Mouse (Mus musculus) midbrain, embryonic 14.5 days (tissue): ENCODE data around the gene Sult6b2. TPM values are rescaled to one million over a fixed set of nuclear protein-coding genes. Genes with fewer than 3 reads are reported as not detected.

Experiments used
- ATAC-seq: fragments of 200-750 bp; cut with Nextera tagmentation; 2 replicates; pipeline ENCODE4 v1.8.0; 2017; ENCODE audit warnings: moderate number of reproducible peaks, moderate library complexity; ENCODE audit not compliant: low FRiP score, low TSS enrichment
- DNase-seq: peaks from one replicate; pipeline ENCODE4 v3.0.0-alpha.2; 2015
- H3K27ac ChIP-seq: fragments of 300-500 bp; sonication (generic); replicated peaks from 2 replicates; pipeline ENCODE4 v1.5.1; 2014; ENCODE audit warnings: mild to moderate bottlenecking, low read depth, low read length, moderate library complexity
- H3K27me3 ChIP-seq: fragments of 300-500 bp; sonication (generic); 2 replicates; pipeline ENCODE4 v1.6.1; 2014; ENCODE audit warnings: low read length, control low read depth, mixed read lengths; ENCODE audit not compliant: control insufficient read depth, insufficient read depth
- H3K36me3 ChIP-seq: fragments of 300-500 bp; sonication (generic); 2 replicates; pipeline ENCODE4 v1.6.1; 2014; ENCODE audit warnings: low read length, control low read depth; ENCODE audit not compliant: control insufficient read depth, insufficient read depth
- H3K4me1 ChIP-seq: fragments of 300-500 bp; sonication (generic); 2 replicates; pipeline ENCODE4 v1.6.1; 2014; ENCODE audit warnings: mild to moderate bottlenecking, antibody characterized with exemption, low read length, control low read depth; ENCODE audit not compliant: control insufficient read depth, insufficient read depth
- H3K4me2 ChIP-seq: fragments of 300-500 bp; sonication (generic); 2 replicates; pipeline ENCODE4 v1.6.1; 2014; ENCODE audit warnings: mild to moderate bottlenecking, low read length, moderate library complexity
- H3K4me3 ChIP-seq: fragments of 300-500 bp; sonication (generic); replicated peaks from 2 replicates; pipeline ENCODE4 v1.5.1; 2014; ENCODE audit warnings: low read depth, low read length
- H3K9ac ChIP-seq: fragments of 300-500 bp; sonication (generic); replicated peaks from 2 replicates; pipeline ENCODE4 v1.6.1; 2014; ENCODE audit warnings: mild to moderate bottlenecking, low read length, moderate library complexity
- H3K9me3 ChIP-seq: fragments of 300-500 bp; sonication (generic); 2 replicates; pipeline ENCODE4 v1.6.1; 2016; ENCODE audit warnings: low read length, control low read depth, mixed read lengths; ENCODE audit not compliant: control insufficient read depth
- WGBS: fragments of 180-500 bp; shearing (Covaris S2); extraction: QIAGEN DNeasy Blood & Tissue Kit; methylation state at CpG from one replicate; pipeline ENCODE4 v1.1.7; 2014; 5-methylcytosine and 5-hydroxymethylcytosine counted together
- polyA plus RNA-seq: library from polyadenylated mRNA; unstranded; fragments of >200 nt; fragmentation: Nextera tagmentation; extraction: Ambion mirVana; gene quantifications from 2 replicates; pipeline ENCODE4 v1.2.1, GENCODE M21; 2014

Gene Sult6b2
- polyA plus RNA-seq, 1 experiment from 2014 or later, result not detected

DNA sequence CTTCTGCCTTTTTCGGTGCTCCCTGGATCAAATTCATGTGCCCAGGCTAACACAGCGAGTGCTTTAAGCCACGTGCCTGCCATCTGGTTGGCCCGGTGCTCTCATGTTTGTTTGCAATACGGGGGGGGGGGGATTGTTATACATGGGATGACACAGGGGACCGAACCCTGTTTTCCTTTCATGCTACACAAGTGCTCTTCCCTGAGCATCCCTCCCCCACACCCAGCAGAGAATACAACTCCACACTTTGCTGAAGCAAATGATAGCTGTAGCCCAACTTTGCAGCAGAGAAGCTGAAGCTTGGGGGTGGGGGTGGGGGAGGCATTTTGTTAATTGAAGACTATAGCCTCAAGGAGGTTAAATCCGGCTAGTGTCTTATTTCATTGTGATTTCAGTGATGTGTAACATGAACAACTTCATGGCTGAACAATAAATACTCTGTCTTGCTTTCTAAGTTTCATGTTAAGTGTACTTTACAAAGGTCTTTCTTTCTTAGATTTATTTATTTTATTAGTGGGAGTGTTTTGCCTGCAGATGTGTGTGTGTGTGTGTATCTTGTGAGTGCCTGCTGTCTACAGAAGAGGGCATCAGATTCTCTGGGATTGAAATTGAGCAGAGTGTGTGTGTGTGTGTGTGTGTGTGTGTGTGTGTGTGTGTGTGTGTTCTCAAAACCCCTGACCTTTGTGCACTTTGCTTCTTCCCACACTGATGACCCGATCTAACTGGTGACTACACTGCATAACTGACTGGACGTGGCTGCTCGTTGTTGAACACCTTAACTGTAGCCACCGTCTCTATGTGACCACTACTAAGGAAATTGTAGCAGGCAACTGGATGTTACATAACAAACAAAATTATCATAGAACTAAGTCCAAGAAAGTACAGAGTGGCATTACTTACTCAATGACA, 1.4 kb downstream of the Sult6b2 start:
- 60% methylated on average over 11 of the region's 11 CpGs for WGBS
- ATAC-seq, result no peak
- H3K36me3 ChIP-seq, result no peaks in the 10 kb centered on the region
- H3K4me2 ChIP-seq, result no peak overlapping the region
- H3K4me3 ChIP-seq, result no peak overlapping the region
- no peaks in the 10 kb centered on the region for H3K9me3 ChIP-seq
- no peaks in the 10 kb centered on the region for H3K4me1 ChIP-seq
- H3K27ac ChIP-seq, result no peak overlapping the region
- no peak overlapping the region for H3K9ac ChIP-seq
- no peak for DNase-seq
- no peaks in the 10 kb centered on the region for H3K27me3 ChIP-seq

GRCm38 (mm10) chr6:142801687-142802086, 2.6 kb downstream of the Sult6b2 start:
- Histone ChIP-seq H3K4me3 (no peak overlapping the region), H3K4me2 (no peak overlapping the region), H3K9ac (no peak overlapping the region), H3K36me3 (no peaks in the 10 kb centered on the region), H3K4me1 (no peaks in the 10 kb centered on the region), H3K27ac (no peak overlapping the region), H3K27me3 (no peaks in the 10 kb centered on the region), H3K9me3 (no peaks in the 10 kb centered on the region)
- ATAC-seq (no peak), DNase-seq (no peak)
- 90% methylated on average over 5 of the region's 5 CpGs for WGBS

- H3K27ac ChIP-seq, result no peak overlapping the region
- 84% methylated on average over 7 of the region's 7 CpGs for WGBS
- H3K4me1 ChIP-seq, result no peaks in the 10 kb centered on the region
- ATAC-seq, result no peak
- no peaks in the 10 kb centered on the region for H3K36me3 ChIP-seq
- no peak overlapping the region for H3K4me2 ChIP-seq
- H3K9ac ChIP-seq, result no peak overlapping the region
- H3K27me3 ChIP-seq, result no peaks in the 10 kb centered on the region
- H3K4me3 ChIP-seq, result no peak overlapping the region
- no peaks in the 10 kb centered on the region for H3K9me3 ChIP-seq
- no peak for DNase-seq
Observed at GRCm38 (mm10) chr6:142799704-142800374, 4.5 kb downstream of the Sult6b2 start.

DNA sequence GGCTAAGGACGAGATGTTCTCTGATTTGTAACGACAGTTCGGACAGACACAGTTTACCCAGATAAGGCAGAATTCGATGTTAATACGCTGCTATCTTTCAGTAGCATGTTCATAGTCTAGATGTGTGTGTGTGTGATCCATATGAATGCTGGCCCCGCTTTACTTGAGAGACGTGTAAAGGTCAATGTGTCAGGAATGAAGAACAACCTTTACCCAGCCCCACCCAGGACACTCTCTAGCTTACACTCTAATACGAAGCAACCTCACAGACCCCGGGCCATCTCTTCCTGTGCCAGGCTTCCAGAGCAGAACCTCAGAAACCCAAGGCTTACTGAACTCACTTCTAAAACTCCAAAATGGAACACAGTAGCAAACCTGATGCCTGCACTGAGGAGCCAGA, 5.5 kb downstream of the Sult6b2 start:
- H3K36me3 ChIP-seq, result no peaks in the 10 kb centered on the region
- H3K4me3 ChIP-seq, result no peak overlapping the region
- H3K27ac ChIP-seq, result no peak overlapping the region
- H3K4me1 ChIP-seq, result no peaks in the 10 kb centered on the region; the same call in 1 of the 2 replicates
- ATAC-seq (no peak), DNase-seq (no peak)
- H3K4me2 ChIP-seq, result no peak overlapping the region
- H3K9me3 ChIP-seq, result no peaks in the 10 kb centered on the region
- no peak overlapping the region for H3K9ac ChIP-seq
- no peaks in the 10 kb centered on the region for H3K27me3 ChIP-seq
- 66% methylated on average over 9 of the region's 9 CpGs for WGBS

DNA sequence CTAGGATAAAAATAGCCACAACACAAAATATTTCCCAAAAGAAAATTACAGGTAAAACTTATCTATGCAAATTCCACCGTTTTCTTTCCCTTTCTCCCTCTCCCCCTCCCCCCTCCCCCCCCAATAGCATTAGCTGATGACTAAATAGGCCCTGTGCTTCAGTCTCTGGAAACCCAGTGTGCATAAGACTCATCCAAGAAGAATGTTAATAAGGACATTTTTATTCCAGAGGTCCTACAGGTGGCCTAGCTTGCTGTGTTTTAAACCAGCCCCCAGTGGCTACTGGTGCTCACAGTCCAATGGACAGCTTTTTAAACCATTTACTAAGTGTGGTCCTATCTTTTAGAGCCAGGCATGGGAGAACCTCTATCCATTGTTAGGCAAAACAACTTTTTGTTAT, 6.3 kb downstream of the Sult6b2 start:
- Histone ChIP-seq H3K4me2 (no peak overlapping the region), H3K27ac (no peak overlapping the region), H3K9me3 (no peaks in the 10 kb centered on the region), H3K27me3 (no peaks in the 10 kb centered on the region), H3K4me1 (peaks cover 2% of the 10 kb centered on the region), H3K4me3 (no peak overlapping the region), H3K9ac (no peak overlapping the region), H3K36me3 (no peaks in the 10 kb centered on the region)
- no peak for DNase-seq
- ATAC-seq, result no peak
- WGBS, result 71% methylated on average over 1 of the region's 1 CpGs

GRCm38 (mm10) chr6:142795655-142796441, 8.5 kb downstream of the Sult6b2 start:
- no peak overlapping the region for H3K4me2 ChIP-seq
- WGBS, result 81% methylated on average over 15 of the region's 15 CpGs
- H3K4me1 ChIP-seq, result peaks cover 10% of the 10 kb centered on the region
- H3K27ac ChIP-seq, result no peak overlapping the region
- DNase-seq (no peak), ATAC-seq (no peak)
- no peak overlapping the region for H3K9ac ChIP-seq
- H3K27me3 ChIP-seq, result no peaks in the 10 kb centered on the region
- H3K4me3 ChIP-seq, result no peak overlapping the region
- H3K36me3 ChIP-seq, result no peaks in the 10 kb centered on the region
- no peaks in the 10 kb centered on the region for H3K9me3 ChIP-seq

DNA sequence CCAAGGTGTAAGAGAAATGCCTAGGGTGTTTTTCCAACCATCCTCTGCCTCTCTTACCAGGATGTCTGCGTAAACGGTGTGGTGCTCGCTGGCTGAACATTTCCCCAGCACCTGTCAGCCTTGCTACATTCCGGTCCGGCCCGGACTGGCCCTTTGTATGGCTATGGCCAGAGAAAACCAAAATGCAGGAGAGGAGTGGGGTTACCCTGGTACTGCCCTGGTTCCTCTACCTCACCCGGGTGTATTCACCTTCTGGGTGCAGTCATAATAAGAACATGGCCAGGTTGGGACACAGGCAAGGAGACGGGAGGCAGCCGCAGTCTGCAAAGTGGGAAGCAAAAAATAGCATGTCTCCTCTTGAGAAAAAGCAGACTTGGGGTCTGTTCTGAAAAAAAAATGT, 9.2 kb downstream of the Sult6b2 start:
- no peaks in the 10 kb centered on the region for H3K36me3 ChIP-seq
- 92% methylated on average over 9 of the region's 9 CpGs for WGBS
- peaks cover 10% of the 10 kb centered on the region for H3K4me1 ChIP-seq
- ATAC-seq, result no peak
- DNase-seq, result no peak
- no peak overlapping the region for H3K27ac ChIP-seq
- no peak overlapping the region for H3K9ac ChIP-seq
- H3K4me2 ChIP-seq, result no peak overlapping the region
- H3K4me3 ChIP-seq, result no peak overlapping the region
- H3K27me3 ChIP-seq, result no peaks in the 10 kb centered on the region
- no peaks in the 10 kb centered on the region for H3K9me3 ChIP-seq

DNA sequence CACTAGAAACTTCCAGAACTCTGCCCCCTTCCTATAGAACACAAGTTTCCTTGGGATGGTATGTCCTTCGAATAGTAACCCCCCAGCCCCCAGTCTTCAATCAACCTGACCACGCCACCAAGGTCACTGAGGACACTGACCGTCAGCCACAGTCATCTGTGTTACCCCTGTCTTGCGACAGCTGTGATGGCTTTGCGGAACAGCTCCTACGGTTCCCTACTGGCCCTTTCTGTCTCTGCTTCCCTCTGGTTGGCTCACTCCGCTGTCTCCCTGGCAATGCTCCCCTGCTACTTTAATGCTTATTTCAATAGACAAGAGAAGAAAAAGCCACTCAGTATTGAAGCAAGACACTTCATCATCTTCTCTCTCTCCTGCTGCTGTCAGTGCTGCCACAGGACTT, 10.8 kb downstream of the Sult6b2 start:
- Histone ChIP-seq H3K9ac (no peak overlapping the region), H3K27ac (no peak overlapping the region), H3K4me2 (no peak overlapping the region), H3K9me3 (no peaks in the 10 kb centered on the region), H3K36me3 (no peaks in the 10 kb centered on the region), H3K4me1 (peaks cover 10% of the 10 kb centered on the region), H3K27me3 (no peaks in the 10 kb centered on the region), H3K4me3 (no peak overlapping the region)
- peak; percentile 60 for DNase-seq
- no peak for ATAC-seq
- 18% methylated on average over 7 of the region's 7 CpGs for WGBS
